Mouse (Mus musculus) forebrain, embryonic 10.5 days (tissue): ENCODE results near the gene Adgrb2. TPM values are rescaled to one million over a fixed set of nuclear protein-coding genes. Genes with fewer than 3 reads are reported as not detected.

Source experiments
- DNase-seq: peaks from one replicate; pipeline ENCODE4 v3.0.0-alpha.2; 2017; ENCODE audit warnings: low spot score; ENCODE audit errors: extremely low spot score
- H3K27ac ChIP-seq: fragments of 300-500 bp; sonication (generic); 2 replicates; pipeline ENCODE4 v1.5.1; 2016; ENCODE audit warnings: mild to moderate bottlenecking
- H3K27me3 ChIP-seq: fragments of 300-500 bp; sonication (generic); 2 replicates; pipeline ENCODE4 v1.6.1; 2016; ENCODE audit warnings: mild to moderate bottlenecking; ENCODE audit not compliant: poor library complexity, severe bottlenecking
- H3K36me3 ChIP-seq: fragments of 300-500 bp; sonication (generic); replicated peaks from 2 replicates; pipeline ENCODE4 v1.6.1; 2016; ENCODE audit warnings: mild to moderate bottlenecking, moderate library complexity
- H3K4me1 ChIP-seq: fragments of 300-500 bp; sonication (generic); 2 replicates; pipeline ENCODE4 v1.6.1; 2016
- H3K4me3 ChIP-seq: fragments of 300-500 bp; sonication (generic); 2 replicates; pipeline ENCODE4 v1.5.1; 2016; ENCODE audit warnings: mild to moderate bottlenecking, moderate library complexity
- H3K9me3 ChIP-seq: fragments of 300-500 bp; sonication (generic); 2 replicates; pipeline ENCODE4 v1.6.1; 2016; ENCODE audit warnings: mild to moderate bottlenecking, moderate library complexity
- WGBS: fragments of 180-500 bp; shearing (Covaris S2); methylation state at CpG from one replicate; pipeline ENCODE4 v1.1.7; 2016; 5-methylcytosine and 5-hydroxymethylcytosine counted together
- polyA plus RNA-seq: library from polyadenylated mRNA; unstranded; fragments of >200 nt; fragmentation: Nextera tagmentation; extraction: Ambion mirVana; gene quantifications from 2 replicates; pipeline ENCODE4 v1.2.1, GENCODE M21; 2016

Adgrb2 gene
- polyA plus RNA-seq, 1 experiment from 2014 or later = 1.4 TPM

- Histone ChIP-seq H3K27ac (no peak overlapping the region), H3K4me3 (no peak overlapping the region), H3K4me1 (peaks cover 8% of the 10 kb centered on the region; the same call in 1 of the 2 replicates), H3K9me3 (no peaks in the 10 kb centered on the region), H3K36me3 (no peaks in the 10 kb centered on the region), H3K27me3 (peaks cover 5% of the 10 kb centered on the region; the same call in 1 of the 2 replicates)
- DNase-seq = no peak
- 4% methylated on average over 8 of the region's 8 CpGs for WGBS
Observed at GRCm38 (mm10) chr4:130066816-130067215, 82.1 kb downstream of the Adgrb2 start.

GRCm38 (mm10) chr4:130070523-130070922 lies 85.9 kb downstream of the Adgrb2 start:
- DNase-seq = no peak
- Histone ChIP-seq H3K4me3 (no peak overlapping the region), H3K36me3 (no peaks in the 10 kb centered on the region), H3K27ac (no peak overlapping the region), H3K27me3 (0 out of 2 replicates have a peak, but pooled peaks cover 10% of the 10 kb centered on the region), H3K4me1 (peaks cover 14% of the 10 kb centered on the region), H3K9me3 (no peaks in the 10 kb centered on the region)
- 80% methylated on average over 3 of the region's 3 CpGs for WGBS

GRCm38 (mm10) chr4:130071758-130072157 lies 87.1 kb downstream of the Adgrb2 start:
- Histone ChIP-seq H3K9me3 (no peaks in the 10 kb centered on the region), H3K4me3 (no peak overlapping the region), H3K4me1 (peaks cover 22% of the 10 kb centered on the region), H3K27ac (no peak overlapping the region), H3K36me3 (no peaks in the 10 kb centered on the region), H3K27me3 (peaks cover 22% of the 10 kb centered on the region)
- DNase-seq = no peak
- 98% methylated on average over 2 of the region's 2 CpGs for WGBS

Other genes starting within 250 kb of the Adgrb2 start
- 148 and 151 TPM in 2 replicates for gene Khdrbs1, start 242.6 kb upstream of the Adgrb2 start, polyA plus RNA-seq
- 317 and 328 TPM in 2 replicates for gene Ptp4a2, start 173.7 kb upstream of the Adgrb2 start, polyA plus RNA-seq
- not detected in 2 replicates for gene Spocd1, start 55.6 kb upstream of the Adgrb2 start, polyA plus RNA-seq
- gene Col16a1, start 63.0 kb downstream of the Adgrb2 start, polyA plus RNA-seq = 2.3 and 2.4 TPM in 2 replicates
- gene Pef1, start 117.7 kb downstream of the Adgrb2 start, polyA plus RNA-seq = 69.8 and 70.4 TPM in 2 replicates
- gene Hcrtr1, start 154.5 kb downstream of the Adgrb2 start, polyA plus RNA-seq = 0.32 and 0.36 TPM in 2 replicates
- gene Tinagl1, start 190.3 kb downstream of the Adgrb2 start, polyA plus RNA-seq = 7.2 and 7.6 TPM in 2 replicates
- not detected in 2 replicates for gene Gm853, start 237.5 kb downstream of the Adgrb2 start, polyA plus RNA-seq